Mouse (Mus musculus) frontal cortex, adult (tissue): ENCODE measurements around the gene Sel1l.

Experiments used
- ATAC-seq: cut with Nextera tagmentation; 2 replicates; pipeline ENCODE4 v1.9.2; 2017; ENCODE audit warnings: mild to moderate bottlenecking, moderate library complexity, mixed read lengths; ENCODE audit not compliant: low TSS enrichment

The Sel1l gene

GRCm38 (mm10) chr12:91849045-91849467 lies at the start of gene Sel1l:
TSS of gene Sel1l (minus strand) at chr12:91849157.
- ATAC-seq: peak; percentile 98

GRCm38 (mm10) chr12:91892622-91893560 lies 43.9 kb upstream of the Sel1l start:
- no peak for ATAC-seq

GRCm38 (mm10) chr12:91880431-91880830 lies 31.5 kb upstream of the Sel1l start:
- no peak for ATAC-seq

- peak; percentile 94 for ATAC-seq
Observed at GRCm38 (mm10) chr12:91878912-91879250, 29.9 kb upstream of the Sel1l start.

GRCm38 (mm10) chr12:91878056-91878911 lies 29.3 kb upstream of the Sel1l start:
- peak; percentile 38 for ATAC-seq

- peak; percentile 62 for ATAC-seq
Observed at GRCm38 (mm10) chr12:91877646-91878045, 28.7 kb upstream of the Sel1l start.

- peak; percentile 87 for ATAC-seq
Observed at GRCm38 (mm10) chr12:91870671-91871070, 21.7 kb upstream of the Sel1l start.

- ATAC-seq: no peak
Observed at GRCm38 (mm10) chr12:91869352-91869751, 20.4 kb upstream of the Sel1l start.

- ATAC-seq: no peak
Observed at GRCm38 (mm10) chr12:91854330-91854729, 5.4 kb upstream of the Sel1l start.

GRCm38 (mm10) chr12:91848394-91849044 lies 438 bp downstream of the Sel1l start:
- ATAC-seq: peak; percentile 25

GRCm38 (mm10) chr12:91846038-91846437 lies 2.9 kb downstream of the Sel1l start:
- no peak for ATAC-seq

- no peak for ATAC-seq
Observed at GRCm38 (mm10) chr12:91845393-91845792, 3.6 kb downstream of the Sel1l start.

GRCm38 (mm10) chr12:91844542-91844941 lies 4.4 kb downstream of the Sel1l start:
- no peak for ATAC-seq

GRCm38 (mm10) chr12:91843888-91844287 lies 5.1 kb downstream of the Sel1l start:
- no peak for ATAC-seq

GRCm38 (mm10) chr12:91841714-91842113 lies 7.2 kb downstream of the Sel1l start:
- ATAC-seq: no peak

- no peak for ATAC-seq
Observed at GRCm38 (mm10) chr12:91838261-91838660, 10.7 kb downstream of the Sel1l start.

- no peak for ATAC-seq
Observed at GRCm38 (mm10) chr12:91837401-91838065, 11.4 kb downstream of the Sel1l start.

GRCm38 (mm10) chr12:91833939-91834333 lies 15.0 kb downstream of the Sel1l start:
- ATAC-seq: no peak

GRCm38 (mm10) chr12:91833237-91833938 lies 15.6 kb downstream of the Sel1l start:
- ATAC-seq: no peak

GRCm38 (mm10) chr12:91831410-91831809 lies 17.5 kb downstream of the Sel1l start:
- no peak for ATAC-seq

- ATAC-seq: no peak
Observed at GRCm38 (mm10) chr12:91820461-91820860, 28.5 kb downstream of the Sel1l start.
